Mouse (Mus musculus) left cerebral cortex, adult 9 months (tissue): Measurements from ENCODE around the gene Tcp10a.
"Not testable (repeated sequence)": the region's sequence is repeated elsewhere in the genome, so short reads cannot be mapped to it uniquely, and the experiment has no call there.

Experiments
- DNase-seq, 2 experiments: peaks; one replicate each; pipeline ENCODE4 v3.0.0; 2022; ENCODE audit warnings: low spot score in 2 of 2

Tcp10a gene

DNA sequence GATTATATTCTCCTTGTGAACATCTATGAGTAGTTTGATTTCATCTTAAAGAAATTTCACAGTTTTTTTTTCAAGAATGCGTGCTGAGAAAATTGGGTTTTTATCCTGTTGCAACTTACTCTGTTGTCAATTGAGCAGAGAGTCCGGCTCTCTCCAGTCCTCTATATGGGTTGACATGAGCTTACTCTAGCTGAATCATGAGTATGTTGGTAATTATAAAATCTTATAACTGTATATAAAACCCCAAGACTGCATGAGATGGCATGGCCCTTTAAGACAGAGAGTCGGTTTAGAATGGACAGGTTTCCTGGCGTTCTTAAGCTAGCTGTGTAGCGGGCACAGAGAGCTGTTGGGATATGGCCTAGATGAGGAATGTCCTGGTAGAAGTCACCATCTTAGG, at the start of gene Tcp10a:
Gene Tcp10a, plus strand, starts transcription at position 301 of the 400 bp plus-strand sequence.
- not testable (repeated sequence) for DNase-seq

DNA sequence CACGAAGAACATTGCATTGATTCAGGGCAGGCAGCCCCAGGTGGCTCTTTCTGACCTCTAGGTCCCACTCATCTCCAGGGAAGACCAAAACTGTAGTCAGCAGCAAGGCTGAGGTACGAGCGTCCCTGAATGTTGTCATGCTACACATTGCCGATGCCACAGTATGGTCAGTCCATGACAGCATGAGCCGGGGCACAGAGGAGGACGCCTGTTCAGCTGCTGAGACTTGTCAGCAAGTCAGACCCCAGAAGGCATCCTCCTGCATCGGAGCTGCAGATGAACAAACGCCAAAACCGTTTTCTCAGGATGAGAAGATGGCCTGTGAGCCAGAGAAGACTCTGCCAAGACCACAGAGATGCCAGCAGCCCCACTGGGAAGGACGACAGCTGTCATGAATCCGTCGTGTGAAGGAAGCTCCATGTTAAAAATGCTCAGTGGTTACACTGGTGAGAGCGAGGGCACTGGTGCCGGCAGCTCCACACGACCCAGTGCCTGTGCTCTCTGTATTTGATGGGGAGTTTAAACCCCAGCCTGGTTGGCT, 45.7 kb upstream of the Tcp10a start:
- no peak for DNase-seq

DNA sequence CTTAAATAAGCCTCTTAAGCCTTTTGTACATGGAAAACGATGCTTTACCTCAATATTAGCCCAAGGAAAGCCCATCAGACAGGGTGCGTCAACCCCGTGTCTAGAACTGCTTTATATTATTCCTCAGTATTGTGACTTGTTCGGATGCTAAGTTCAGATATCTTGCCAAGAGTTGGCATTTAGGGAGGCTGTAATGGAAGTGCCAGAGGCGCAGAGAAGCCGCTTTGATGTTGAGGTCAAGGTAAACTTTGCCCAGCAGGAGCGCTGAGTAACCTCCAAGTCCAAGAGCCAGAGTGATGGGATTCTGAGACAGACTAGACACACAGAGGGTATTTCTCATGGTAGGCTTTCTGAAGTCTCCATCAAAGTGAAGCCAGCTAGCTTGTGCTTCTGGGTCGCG, 45.2 kb upstream of the Tcp10a start:
- no peak for DNase-seq

DNA sequence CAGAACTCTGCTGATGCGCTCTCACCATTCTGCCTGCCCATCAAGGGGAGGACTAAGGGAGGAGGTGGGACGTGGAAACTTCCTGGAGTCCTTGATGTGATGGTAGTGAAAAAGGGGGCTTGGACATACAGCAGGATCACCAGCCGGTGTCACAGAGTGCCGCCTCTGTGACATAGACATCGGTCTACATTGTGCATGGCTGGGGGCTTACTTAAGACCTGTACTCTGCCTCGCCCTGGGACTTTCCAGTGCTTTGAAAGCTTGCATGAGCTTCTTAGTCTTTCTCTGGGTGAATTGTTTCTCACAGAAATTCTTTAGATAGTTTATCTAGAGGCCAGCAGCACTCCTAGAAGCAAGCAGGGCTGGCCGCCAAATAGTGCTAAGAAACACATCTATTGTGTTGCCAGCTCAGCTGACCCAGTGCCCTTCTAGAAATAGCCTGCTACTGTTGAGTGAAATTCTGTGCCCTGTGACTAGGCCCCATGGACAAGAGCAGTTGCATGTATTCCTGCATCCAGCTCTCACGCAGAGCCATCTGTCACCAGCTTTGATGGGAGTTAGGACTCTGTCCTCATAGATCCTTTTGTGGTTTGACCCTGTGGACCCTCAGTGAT, 40.0 kb upstream of the Tcp10a start:
- no peak for DNase-seq

DNA sequence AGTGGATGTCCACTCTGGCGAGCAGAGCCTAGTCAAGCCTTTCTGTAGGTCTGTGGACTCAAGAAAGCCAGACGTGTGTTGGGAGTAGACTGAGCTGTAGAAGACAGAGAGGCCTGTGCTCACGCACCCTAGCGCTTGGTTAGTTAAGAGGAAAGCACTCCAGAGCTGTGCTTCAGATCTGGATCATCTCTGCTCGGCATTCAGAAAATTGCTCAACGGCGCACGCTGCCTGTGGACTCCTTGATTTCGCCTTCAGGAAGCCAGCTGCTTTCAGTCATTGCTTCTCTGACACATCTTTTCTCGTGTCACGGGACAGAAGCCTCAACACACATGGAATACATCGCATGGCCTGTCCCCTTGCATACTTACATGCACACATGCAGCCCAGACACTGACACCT, 39.2 kb upstream of the Tcp10a start:
- no peak for DNase-seq

DNA sequence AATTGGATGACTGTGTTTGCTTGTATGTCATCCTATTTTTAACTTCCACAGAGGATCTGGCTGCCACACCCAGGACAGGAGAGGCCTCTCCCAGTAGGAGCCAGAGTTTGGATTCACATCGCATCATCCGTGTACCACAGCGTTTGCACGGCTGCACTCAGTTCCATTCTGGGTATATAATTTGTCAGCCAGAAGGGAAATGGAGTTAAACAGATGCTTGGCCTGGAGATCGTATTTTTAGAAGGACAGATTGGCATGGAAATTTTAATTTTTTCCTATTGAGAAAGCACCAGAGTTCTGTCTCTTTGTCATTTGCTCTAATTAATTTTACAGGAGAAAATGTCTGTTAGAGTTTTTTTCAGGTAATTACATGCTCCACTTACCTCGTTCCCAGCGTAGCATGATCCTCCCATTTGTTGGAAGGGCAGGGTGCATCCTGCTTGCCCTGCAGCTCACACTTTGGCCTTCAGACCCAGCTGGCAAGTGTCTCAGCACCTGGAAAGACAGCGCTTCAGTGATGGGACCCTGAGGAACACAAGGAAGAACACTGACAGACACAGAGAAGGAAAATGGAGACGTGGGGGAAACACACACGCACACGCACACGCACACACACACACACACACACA, 37.9 kb upstream of the Tcp10a start:
- no peak for DNase-seq

DNA sequence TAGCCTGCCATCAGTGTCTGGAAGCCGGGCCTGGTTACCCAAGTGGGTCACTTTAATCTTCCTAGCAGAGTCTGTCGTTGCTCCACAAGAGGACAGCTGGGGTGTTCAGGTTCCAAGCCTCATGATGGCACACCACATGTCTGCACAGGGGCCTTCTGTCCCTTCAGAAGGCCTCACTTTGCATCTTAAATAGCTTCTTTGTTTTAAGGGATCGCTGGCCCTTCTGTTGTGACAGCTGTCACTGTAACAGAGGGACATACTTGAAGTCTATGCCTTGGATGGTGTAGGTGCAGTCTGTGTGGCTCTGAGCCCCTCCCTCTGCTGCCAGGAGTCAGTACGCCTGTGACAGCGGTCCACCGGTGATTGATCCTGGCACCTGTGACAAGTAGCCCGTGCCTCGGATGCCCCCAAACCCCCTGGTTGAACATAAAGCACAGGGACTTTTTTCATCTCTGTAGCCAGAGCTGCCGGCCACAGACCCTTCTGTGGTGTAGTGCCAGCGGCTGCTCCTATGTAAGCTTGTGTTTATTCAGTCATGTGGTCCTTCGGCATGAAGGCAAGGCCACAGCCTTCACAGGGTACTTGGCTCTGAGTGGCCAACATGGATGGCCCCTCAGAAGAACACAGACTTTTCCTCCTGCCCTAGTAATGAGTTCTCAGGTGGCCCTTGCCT, 32.3 kb upstream of the Tcp10a start:
- no peak for DNase-seq

DNA sequence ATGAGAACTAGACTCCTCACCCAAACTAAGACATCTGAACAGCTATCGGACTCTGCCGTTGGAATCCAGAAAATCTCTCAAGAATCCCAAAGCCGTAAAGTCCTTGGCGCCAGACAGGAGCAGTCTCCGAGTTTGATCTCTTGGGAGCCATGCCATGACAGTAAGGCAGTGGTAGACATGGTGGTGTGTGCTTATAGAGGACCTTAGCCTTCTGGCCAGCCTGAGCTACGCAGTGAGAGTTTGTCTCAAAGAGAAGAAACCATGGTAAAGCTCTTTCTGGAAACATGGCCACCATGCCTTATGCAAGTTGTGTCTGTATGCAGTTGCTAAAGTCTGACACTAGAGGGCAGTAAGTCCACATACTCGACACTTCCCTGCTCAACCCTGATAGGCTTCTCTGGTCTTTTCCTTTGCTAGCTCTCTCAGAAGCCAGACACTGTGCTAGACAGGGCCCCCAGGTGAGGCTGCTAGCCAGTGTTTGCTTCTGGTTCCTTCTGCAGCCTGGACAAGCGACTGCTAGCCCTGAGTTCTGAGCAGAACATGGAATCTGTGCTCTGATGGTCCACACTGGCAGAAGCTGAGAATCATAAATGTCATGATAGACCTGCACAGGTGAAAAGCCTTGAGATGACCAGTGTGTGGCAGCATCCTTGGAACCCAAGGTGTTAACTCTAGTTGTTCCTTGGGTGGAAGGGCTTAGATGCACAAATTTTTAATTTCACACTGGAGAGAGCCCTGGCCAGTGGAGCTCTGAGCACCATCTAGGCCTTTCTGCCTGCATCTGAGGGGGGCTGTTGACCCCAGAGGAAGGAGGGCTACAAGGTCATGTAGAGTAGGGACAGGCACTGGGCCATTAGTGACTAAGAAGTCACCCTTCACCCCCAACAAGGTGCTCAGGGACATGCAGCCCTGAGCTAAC, 17.9 kb upstream of the Tcp10a start:
- DNase-seq: peak; percentile 54 to 85

DNA sequence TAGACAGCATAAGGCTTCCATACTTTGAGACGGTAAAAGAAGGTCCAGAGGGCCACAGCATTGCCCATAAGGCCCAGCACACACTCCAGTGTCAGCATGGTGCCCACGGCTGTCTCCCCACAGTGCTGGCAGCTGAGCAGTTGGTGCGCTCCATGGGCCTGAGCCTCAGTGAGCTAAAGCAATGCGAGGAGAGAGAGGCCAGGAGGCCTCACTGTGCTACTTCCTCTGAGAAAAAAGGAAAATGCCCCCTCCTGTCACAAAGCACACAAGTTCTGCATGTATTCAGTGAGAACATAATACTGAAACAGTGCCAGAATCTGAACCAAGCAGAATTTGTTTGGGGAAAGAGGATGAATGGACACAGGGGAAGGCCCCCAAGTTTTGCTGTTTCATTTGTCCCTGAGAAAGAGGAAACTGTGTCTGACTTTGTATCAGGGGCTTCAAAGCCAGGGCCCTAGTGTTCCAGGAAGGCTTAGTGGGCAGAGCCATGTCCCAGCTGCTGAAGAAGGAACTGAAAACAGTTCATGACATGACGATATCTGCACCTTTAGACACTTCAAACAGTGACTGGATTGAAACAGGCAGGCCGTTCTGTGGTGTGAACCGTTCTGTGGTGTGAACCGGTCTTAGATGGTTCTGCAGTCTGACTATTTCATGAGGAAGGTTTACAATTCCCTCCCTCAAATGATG, 8.6 kb upstream of the Tcp10a start:
- not testable (repeated sequence) for DNase-seq

DNA sequence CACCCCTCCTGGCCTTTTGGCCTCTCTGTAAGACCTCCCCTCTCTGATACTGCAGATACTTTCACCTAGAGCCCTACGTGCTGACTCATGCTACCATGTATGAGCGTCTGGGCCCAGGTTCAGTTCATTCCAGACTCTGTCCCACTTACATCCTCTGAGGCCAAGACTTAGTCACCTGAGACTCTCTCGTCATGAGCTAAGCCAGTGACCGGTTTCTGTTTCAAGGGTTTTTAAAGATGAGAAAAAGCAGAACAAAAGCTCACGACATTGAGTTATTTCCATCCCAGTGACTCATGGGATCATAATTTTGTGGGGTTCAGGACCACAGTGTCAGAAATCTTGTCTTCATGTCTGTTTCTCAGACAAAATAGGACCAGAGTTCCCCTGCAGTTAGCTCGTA, 4.7 kb upstream of the Tcp10a start:
- not testable (repeated sequence) for DNase-seq

DNA sequence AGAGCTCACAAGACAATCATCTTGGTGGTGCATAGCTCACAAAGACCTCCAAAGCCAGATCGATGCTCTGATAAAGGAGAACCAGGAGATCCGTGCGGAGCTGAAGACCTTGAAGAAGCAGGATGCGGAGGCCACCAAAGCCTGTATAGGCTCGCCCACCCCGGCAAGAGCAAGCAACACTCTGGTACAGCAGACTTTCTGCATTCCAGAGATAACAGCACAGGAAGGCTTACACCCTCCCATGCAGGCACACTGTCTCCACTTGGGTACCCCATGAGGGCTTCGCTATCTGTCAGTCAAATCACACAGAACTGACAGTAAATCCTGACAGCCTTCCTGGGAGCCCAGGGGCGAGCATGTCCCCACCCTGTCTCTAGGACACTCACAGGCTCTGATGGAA, 2.0 kb downstream of the Tcp10a start:
- not testable (repeated sequence) for DNase-seq

DNA sequence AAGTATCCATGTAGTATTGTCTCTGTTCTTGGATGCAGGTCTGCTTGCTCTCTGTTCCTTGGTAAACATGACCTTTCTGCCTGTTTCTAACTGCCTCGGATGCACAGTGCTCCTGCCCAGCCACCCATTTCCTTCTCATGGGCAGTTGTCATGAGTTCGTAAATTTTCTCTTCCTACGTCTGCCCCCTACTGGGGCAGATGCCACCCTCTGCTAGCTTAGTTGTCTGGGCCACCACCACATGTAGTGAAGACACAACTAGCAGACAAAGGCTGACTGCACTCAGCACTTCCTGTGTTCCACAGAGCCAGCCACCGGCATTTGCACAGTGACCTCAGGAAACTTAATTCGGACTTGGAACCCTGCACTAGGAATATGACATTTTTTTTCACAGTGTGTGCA, 8.3 kb downstream of the Tcp10a start:
- not testable (repeated sequence) for DNase-seq

DNA sequence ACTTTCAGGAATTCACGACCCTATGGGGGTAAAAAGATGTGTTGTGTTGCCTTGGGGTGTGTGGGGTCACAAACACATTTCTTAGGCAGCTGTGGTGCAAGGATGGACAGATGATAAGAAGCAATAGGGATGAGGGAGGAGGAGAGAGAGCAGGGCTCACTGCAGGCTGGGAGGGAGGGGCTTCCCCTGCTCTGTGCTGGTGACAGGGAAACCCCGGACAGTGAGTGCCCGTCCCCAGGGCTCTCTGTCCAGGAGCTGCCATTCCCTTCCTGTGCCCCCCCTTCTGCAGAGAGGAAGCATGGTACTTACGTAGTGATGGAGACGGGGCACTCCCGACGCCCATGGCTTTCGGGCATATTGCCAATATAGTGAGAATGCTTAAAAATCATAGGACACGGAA, 12.9 kb downstream of the Tcp10a start:
- DNase-seq: not testable (repeated sequence)

DNA sequence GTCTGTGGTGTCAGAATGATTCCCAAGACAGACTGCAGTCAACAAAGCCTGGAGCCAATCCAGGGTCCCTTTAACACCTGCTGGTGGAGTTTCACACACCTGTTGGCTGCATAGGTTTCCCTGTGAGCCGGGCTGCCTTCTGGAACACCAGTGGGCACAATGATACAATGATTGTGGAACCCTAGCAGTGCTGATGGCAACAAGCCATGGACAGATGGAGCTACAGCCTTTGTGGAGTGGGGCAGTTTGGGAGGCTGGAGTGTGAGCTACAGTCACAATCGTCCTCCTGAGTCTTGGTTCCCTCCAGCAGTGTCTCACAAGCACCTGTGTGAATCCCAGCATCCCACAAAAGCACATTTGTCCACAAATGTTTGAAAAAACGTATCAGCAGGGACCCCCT, 24.3 kb downstream of the Tcp10a start:
- DNase-seq: not testable (repeated sequence)

DNA sequence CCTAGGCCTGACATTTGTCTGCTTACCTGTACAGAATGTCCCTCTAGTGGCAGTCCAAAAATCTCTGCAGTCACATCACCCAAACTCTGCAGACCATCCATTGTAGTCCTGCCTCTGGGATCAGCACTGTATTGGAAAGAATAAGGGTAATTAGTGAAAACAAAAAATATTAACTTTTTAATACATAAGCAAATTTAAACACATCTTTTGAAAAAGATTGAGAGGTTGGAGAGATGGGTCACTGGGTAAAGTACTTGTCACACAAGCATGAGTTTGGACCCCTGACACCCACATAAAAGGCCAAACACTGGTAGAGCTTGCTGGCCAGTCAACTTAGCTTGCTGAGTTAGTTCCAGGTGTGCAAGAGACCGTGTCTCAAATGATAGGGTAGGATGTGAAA, 28.1 kb downstream of the Tcp10a start, which contains the start of gene Ttll2:
Gene Ttll2, minus strand, starts transcription at position 101 of the 400 bp plus-strand sequence.
- DNase-seq: not testable (repeated sequence)

DNA sequence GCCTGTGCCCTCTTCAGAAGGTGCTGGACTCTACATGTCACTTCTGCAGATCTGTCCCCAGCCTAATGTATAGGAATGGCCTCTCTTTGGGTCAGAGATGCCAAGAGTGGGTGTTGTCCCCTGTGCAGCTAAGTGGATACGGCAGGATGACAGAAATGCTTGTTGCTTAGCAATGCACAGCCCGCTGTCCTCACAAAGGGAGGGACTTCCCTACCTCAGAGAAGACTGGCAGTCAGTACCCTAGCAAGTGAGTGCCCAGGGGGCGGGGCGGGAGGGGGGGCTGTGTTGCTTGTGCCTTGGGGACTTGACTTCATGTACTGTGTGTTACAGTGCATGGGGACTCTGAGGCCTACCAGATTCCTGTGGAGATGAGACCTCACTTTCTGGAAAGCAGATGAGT, 35.4 kb downstream of the Tcp10a start:
- DNase-seq: not testable (repeated sequence)

DNA sequence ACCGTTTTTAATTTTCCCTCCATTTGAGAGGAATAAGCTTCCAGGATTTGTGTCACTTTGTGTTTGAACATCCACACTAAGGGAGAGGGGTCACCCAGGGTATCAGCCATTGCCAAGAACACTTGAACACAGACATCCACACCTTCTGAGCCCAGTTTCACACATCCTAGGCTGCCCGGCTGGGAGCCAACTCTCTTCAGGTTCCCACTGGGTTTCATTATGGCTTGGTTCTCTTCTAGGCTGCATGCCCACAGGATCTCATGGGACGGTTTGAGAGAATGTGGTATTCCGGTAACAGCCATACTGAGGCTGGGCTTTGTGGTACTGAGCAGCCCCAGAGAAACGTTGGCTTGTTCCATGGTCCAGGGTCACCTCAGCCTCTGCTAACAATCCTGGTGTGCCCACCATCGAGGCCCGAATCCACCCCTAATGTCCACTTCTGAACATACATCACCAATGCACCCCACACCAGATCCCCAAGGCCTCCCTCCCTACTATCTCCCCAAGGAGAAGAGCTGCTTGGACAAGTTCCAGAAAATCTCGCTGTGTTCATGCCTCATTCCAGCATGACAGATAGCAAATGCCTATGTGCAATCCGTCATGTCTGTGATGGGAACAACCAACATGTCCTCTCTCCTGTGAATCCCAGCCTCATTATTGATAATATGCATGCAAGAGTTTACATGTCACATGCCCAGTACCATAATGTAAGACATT, 36.5 kb downstream of the Tcp10a start:
- DNase-seq: peak in 1 of 2 experiments; percentile 15

DNA sequence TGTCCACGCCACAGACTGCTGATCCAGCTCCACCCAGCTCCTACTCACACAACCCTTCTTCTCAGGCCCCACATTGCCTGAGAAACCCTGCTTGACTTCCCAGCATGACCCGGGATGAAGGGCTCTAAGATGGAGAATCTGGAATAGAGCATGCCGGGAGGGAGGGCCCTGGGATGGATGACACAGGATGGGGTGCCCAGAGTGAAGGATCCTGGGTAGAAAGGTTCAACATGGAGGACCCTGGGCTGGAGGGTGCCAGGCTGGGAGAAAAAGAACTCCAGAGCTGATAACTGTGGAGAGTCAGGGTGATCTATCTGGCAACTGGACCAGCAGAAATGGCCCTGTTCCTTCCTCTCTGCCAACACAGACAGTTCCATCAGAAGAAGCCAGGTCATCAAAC, 41.2 kb downstream of the Tcp10a start:
- not testable (repeated sequence) for DNase-seq

DNA sequence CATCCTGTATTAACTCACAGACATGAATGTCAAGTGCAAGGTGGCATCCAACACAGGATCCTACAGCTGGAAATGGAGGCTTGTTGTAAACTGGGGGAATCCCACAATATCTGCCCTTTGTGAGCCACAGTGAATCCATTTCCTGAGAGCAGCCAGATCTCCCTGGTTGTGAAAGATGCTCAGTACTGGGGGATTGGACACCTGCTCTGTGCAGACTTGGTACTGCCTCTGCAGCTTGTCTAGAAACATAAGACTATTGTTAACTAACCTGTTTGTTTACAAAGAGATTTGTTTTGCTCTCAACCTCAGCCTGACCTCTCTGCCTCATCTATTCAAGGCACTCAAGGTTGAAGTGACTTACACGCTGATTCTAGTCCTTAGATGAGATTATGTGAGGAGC, 41.8 kb downstream of the Tcp10a start:
- DNase-seq: not testable (repeated sequence)

DNA sequence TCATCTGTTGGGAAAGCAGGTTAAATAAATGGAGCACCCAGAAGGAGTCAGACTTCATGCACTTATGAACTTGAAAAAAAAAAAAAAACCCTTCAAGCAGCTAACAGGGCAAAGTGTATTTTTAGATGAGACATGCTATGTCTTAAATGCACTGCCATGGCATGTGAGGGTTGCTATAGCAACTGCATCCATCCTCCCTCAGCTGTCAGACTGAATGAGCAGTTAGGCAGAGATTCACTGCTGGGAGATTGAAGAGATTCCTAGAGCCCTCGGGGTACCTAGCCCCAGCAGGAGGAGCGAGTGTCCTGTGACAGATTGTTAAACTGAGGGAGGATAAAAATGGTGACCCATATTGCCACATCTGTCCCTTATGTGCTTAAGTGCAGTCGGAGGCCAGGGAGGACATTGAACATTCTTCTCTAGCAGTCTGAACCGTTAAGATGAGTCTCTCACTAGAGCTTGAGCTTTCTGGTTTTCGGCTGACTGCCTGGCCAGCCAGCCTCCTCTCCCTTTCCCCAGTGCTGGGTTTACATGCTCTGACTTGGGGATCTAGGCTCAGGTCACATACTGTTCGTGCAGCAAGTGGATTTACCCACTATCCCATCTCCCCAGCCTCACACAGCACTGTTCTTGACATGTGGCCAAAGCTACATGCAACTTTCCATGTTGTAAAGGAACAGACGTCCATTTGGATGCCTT, 42.4 kb downstream of the Tcp10a start:
- DNase-seq: peak; percentile 21 to 42
